Mouse (Mus musculus): Measurements from ENCODE around the gene Pstpip1.
A peak's percentile ranks its signal among the peaks of the same experiment; 100 is the strongest.

Gene Pstpip1

GRCm38 (mm10) chr9:56151745-56152481 is 62.2 kb downstream of the Pstpip1 start:
- DNase-seq (ENCODE audit: low spot score in 2 of 2) = no peak

DNA sequence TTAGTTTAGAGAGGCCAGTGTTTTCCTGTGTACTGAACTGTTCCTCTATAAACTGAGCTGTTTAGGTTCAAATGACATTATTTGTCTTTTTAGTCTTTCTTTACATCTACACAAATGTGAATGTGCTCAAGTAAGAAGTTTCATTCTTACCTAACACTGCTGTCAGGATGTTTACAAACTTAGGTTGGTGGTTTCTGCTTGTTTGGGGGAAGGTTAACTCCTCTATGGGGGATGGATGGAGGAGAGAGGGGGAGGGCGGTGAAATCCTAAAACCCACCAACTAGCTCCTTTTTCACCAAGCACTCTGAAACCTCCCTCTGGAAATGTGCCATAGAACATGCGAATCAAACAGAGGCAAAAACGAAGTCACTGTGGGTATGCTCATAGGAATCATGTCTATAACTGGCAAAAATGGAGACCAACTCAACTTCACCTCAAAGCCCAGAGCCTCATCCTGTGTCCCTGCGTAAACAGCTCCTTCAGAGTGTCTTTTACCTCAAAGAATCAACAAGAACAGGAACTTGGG is 62.8 kb downstream of the Pstpip1 start:
- DNase-seq (ENCODE audit: low spot score in 2 of 2) = no peak

DNA sequence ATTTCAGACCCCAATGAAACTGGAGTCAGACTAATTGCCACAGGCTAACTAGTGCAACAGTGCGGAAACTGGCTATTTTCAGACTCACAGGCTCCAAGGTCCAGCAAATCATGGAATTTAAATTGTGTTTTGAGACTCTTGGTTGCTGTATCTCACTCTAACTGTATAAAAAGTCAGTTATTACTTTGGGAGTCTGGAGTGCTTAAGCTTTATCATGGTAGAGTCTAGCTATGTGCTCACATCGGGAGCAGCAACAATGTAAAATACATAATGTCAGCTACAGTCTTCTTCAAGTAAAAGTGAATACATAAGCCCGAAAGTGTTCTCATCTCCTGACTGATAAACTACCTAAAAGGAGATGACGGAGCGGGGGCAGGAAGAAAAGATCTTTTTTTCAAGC is 64.8 kb downstream of the Pstpip1 start:
- DNase-seq (ENCODE audit: low spot score in 2 of 2) = no peak

DNA sequence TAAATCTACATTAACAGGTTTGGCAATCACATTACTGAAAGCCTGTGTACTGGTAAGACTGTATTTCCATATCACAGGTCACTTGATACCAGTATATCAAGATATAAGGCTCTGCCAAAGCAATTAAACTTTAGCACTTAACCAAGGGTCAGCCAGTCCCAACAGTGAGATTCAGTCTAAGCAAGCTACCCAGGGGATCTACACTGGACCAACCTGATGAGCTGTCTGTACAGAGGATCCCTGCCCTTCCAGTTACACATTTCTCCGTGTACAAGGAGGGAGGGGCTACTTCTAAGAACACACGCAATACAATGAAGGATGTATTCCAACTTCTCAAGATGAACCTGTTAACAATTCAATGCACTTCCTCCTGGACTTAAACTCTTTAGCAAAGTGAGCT is 68.3 kb downstream of the Pstpip1 start:
- no peak for DNase-seq (ENCODE audit: low spot score in 2 of 2)

- no peak for DNase-seq (ENCODE audit: low spot score in 2 of 2)
These were observed 69.7 kb downstream of the Pstpip1 start for GRCm38 (mm10) chr9:56159456-56159855.

DNA sequence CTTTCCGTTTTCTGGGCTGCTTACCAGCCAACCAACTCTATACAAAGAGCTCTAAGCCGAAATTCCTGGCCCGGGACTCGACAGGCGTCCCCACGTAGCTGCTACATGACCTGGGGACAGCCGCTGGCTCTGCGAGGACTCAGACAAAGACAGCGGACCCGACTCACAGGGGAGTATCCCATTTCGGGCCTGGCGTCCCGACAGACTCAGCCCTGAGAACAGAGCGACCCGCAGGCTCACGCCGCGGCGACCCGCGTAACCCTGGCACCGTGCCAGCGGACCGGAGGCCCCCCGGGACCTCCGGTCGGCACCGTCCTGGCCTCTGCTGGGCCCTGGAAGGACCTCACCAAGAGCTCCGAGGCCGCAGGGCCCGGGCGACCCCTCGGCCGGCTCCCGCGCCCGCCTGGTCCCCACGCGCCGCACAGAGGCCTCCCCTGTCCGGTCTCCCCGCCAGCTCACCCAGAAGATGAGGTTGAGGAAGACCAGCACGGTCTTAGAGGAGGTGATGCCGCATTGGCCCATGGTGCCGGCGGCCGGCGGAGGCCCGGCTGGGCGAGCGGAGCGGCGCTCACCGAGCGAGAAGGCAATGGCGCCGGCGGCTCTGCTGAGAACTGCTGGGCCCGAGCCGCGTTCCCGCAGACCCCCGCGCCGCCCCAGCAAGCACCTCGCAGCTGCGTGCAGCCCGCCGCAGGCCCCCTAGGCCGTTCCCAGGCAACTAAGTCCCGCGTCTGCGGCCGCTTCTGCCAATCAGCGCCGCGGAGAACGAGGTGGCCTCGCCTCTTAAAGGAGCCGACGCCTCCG is 70.8 kb downstream of the Pstpip1 start:
- peak; percentile 83 to 85 for DNase-seq (ENCODE audit: low spot score in 2 of 2)

DNA sequence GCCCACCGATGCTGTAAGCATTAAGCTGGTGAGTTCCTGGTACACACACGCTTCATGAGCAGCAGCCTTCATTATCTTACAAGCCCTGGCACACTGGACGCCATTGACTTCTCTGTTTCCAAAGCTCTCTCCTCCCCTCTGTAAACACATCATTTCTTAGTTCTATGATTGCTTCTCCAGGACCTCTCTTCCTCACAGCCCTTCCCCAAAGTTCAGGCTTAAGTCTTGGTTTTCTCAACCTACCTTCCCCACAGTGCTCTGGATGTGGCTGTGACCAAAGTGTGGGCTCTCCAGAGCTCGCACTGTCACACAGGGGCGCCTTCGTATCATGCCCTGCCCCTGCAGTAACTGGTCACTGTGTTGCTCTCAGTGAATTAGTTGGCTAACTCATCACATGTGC is 75.6 kb downstream of the Pstpip1 start, which contains the start of gene Tspan3:
Gene Tspan3, minus strand, starts transcription at position 101 of the 400 bp plus-strand sequence.
- DNase-seq (ENCODE audit: low spot score in 2 of 2) = no peak

DNA sequence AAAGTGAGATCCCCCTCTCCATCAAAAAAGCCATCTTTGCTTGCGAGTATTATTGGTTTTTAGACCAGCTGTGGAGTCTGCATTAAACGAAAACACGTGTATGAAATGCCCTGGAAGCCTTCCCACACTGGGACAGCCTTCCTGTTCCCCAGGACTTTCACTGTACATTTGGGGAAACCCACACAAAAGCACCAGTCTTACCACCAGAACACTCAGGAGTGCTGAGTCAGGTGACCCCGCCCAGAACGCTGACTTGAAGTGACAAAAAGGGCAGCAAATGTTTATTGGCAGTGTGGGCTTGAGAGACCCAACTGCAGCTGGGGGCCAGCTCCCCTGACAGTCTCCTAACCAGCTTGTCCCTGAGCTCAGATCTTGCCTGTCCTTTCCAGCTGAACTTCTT is 76.4 kb downstream of the Pstpip1 start:
- DNase-seq (ENCODE audit: low spot score in 2 of 2) = no peak

- DNase-seq (ENCODE audit: low spot score in 2 of 2) = no peak
These were observed 77.9 kb downstream of the Pstpip1 start for GRCm38 (mm10) chr9:56167690-56168089.

- DNase-seq (ENCODE audit: low spot score in 2 of 2) = no peak
These were observed 85.6 kb downstream of the Pstpip1 start for GRCm38 (mm10) chr9:56175316-56175715.

GRCm38 (mm10) chr9:56177354-56177753 is 87.6 kb downstream of the Pstpip1 start:
- no peak for DNase-seq (ENCODE audit: low spot score in 2 of 2)

All from frontal cortex, postnatal 25 days (tissue).